Mouse (Mus musculus) mature B cell (primary cell): ENCODE results near the gene Gm44511.

Experiments used
- in situ Hi-C: fragments of 300-500 bp; cut with MboI; formaldehyde crosslinking; loops from 2 replicates; pipeline ENCODE4 v1.14.3; 2019

Gene Gm44511

DNA sequence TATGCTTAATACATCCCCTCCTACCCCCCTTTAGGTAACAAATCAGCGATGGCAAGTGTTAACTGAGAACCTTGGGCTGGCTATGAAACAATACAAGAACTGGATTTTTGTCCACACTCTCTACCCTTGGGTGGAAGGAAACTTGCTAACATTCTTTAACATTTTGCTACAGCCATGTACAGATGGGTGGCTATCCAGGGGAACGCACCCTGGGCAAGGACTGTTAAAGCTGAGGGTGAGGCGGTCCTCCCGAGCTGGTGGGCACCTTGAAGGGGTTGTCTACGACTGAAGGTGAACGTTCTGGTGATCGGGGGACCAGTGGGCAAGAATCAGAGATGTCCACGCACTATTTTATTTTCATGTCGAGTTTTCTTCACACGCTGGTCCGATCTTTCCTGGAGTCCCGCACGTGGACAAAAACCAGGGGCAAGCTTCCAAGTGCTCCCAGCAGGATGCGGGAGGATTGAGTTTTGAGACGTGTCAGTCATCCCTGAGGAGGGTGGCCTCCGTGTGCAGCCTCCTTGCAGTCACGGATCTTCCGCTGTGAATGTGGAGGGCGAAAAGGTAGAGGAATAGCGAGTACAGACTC is 16.3 kb upstream of the Gm44511 start:
- in situ Hi-C loops, result loop anchor here (5.0 to 10.0 kb wide), 3 partner anchors 40 to 238 kb away; no protein-coding TSS in a partner anchor

DNA sequence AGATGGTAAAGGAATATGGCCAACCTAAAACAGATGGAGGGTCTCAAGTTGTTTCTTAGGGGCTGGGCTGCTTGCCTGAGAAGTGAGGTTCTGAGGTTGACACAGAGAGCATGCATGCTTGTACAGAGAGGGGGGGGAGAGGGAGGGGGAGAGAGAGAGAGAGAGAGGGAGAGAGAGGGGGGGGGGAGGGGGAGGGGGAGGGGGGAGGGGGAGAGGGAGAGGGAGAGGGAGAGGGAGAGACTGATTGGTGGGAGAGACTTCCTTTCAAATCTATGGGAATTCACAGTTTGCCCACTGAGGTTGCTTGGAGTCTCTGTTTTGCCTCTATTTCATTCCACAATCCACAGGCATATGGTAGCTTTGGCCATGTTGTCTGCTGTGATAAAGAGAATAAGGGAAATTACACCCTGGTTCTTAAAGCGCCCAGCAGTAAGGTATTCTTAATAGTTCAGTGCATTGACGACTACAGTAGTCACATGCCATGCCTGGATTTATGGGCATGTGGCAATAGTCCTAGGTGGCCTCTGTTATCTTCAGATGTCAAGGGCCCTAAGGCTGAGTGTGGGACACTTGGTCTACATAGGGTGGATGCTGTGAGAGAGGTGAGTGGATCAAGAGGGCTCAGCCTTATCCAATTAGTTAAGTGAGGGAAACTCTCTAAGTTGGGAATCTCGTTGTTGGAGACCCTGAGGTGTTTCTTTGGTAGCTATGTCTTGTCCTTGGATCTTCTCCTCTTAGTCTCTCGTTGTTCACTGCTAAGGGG is 15.4 kb upstream of the Gm44511 start:
- in situ Hi-C loops, result loop anchor here (5.0 to 10.0 kb wide), 3 partner anchors 39 to 237 kb away; no protein-coding TSS in a partner anchor

DNA sequence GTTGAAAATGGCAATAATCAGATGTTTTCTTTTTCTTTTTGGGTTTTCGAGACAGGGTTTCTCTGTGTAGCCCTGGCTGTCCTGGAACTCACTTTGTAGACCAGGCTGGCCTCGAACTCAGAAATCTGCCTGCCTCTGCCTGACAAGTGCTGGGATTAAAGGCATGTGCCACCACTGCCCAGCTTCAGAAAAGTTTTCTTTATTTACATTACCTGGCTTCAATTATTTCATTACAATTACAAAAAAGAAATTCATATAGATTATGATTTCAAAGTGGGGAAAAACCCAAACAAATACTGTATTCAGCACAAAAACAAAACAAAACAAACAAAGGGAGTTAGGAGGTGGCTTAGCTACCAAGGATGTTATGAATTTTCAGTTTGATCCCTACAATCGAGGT is 14.6 kb upstream of the Gm44511 start:
- in situ Hi-C loops, result loop anchor here (5.0 to 10.0 kb wide), 3 partner anchors 38 to 236 kb away; no protein-coding TSS in a partner anchor

DNA sequence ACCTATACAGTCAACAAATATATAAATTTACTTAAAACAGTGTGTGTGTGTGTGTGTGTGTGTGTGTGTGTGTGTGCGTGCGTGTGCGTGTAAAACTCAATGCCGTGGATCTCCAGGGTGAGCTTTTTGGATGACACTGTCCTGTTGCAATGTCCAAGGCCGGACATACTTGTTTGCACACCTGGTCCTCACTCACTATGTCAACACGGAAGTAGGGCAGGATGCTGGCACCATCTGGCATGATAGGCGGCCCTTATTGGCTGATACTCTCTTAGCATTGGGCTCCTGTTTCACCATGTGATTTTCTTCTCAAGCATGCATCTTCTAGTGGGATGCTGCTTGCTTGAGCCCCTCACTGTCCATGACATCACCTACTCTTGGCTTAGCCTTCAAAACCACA is 13.8 kb upstream of the Gm44511 start:
- in situ Hi-C loops, result loop anchor here (5.0 to 10.0 kb wide), 3 partner anchors 38 to 235 kb away; no protein-coding TSS in a partner anchor

DNA sequence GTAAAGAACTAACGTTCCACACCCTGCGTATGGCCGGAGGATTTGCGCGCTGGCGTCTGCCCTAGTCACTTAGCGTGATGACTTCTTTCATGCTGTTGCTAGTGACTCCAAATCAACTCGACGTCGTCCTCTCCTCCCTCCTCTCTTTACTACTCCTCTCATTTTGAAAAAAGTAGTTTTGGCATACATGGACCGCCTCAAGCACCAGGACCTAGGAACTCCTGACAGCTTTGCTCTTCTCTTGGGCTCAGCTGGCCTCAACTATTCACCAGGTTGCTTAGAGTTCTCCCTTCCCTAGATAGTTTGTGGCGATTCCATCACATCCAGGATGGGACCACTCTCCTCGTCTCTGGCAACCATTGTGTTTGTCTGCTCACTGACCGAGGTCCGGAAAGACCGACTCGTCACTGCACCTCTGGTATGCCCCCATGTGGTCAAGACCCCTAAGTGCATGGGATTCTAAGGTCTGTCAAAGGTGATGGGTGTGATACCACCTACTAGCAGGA is 13.2 kb upstream of the Gm44511 start:
- in situ Hi-C loops, result no loop called here

DNA sequence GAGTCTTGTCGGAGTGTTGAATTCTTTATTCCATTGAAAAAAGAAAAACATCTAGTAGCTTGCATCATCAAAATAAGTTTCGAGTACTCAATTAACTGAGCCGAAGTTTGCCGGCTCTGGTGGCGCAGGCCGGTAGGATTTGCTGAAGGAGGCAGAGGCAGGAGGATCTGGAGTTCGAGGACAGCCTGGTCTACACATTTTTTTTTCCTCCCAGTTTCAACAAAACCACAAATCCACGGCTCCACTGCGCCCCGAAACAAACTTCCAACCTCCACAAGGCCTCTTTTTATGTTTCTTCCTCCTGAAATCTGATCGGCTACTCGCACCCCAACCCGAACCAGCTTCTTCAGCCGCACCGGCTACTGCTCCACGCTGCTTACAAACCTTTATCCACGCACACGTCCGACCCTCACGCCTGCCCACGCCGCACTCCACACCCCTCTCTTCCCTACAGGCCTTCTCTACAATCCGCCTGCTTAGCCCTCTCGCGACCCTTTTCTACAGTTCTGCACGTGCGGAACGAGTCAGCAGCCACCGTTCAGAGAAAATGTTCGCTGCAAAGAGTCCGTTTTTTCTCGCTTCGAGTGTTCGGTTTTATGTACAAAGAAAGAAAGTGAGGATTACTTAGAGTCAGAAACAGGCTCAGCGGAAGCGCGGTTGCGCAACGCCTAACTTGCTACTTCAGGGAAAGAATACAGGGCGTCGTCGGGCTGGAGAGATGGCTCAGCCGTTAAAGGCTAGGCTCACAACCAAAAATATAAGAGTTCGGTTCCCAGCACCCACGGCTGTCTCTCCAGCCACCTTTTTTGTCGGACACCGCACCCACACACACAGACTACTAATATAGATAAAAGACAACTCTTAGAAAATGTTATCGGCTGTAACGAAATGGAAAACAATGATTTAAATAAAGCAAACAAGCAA is 12.5 kb upstream of the Gm44511 start:
- in situ Hi-C loops, result no loop called here

DNA sequence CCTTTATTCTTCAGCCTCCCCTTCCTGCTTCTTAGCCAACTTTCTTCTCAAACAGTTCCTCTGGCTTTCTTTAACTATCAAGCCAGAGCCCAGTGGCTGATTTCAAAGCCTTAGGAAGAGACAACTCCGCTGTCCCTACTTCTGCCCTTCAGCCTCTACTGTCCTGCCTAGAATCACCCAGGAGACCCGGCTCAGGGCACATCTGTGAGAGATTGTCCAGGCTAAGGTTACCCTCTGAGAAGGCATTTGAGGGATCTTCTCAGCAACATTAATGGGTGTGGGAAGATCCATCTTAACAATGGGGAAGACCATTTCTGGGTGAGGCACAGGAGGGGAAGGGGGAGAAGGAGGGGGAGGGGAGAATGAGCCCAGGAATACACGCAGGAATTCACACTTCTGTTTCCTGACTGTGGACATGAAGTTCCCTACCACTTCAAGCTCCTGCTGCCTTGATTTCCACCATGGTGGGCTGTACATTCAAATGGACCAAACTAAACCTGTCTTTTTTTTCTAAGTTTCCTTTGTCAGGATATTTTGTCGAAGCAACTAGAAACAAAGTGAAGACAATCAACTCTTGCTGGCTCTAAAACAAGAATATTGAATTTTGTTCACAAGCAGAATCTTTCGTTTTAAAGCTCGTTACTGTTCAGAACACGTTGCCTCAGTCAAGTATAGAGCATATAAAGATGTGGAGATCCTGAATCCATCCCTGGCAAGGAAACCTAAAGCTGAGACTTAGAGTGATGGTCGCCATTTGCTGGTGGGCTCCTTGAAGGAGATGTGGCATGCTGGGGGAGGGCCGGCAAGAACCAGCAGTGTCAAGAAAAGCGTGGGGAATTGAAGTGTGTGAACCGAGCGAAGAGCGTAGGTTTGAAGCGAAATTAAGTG is 11.6 kb upstream of the Gm44511 start:
- in situ Hi-C loops, result no loop called here

DNA sequence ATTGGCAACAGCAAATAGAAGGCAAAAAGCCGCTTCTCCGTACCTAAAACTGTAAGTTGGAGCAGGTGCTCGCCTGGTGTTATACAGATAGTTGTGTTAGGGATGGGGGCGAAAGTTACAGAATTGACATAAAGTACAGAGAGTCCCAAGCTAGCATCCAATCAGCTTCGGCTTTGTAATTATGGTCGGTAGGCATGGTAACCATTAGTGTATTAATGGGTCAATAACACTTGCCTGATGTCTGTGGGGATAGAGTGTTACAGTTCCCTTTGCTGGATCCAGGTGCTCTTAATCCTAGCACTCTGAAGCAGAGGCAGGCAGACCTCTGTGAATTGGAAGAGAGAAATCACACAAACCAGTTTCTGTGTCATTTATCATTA is 10.8 kb upstream of the Gm44511 start:
- in situ Hi-C loops, result no loop called here

DNA sequence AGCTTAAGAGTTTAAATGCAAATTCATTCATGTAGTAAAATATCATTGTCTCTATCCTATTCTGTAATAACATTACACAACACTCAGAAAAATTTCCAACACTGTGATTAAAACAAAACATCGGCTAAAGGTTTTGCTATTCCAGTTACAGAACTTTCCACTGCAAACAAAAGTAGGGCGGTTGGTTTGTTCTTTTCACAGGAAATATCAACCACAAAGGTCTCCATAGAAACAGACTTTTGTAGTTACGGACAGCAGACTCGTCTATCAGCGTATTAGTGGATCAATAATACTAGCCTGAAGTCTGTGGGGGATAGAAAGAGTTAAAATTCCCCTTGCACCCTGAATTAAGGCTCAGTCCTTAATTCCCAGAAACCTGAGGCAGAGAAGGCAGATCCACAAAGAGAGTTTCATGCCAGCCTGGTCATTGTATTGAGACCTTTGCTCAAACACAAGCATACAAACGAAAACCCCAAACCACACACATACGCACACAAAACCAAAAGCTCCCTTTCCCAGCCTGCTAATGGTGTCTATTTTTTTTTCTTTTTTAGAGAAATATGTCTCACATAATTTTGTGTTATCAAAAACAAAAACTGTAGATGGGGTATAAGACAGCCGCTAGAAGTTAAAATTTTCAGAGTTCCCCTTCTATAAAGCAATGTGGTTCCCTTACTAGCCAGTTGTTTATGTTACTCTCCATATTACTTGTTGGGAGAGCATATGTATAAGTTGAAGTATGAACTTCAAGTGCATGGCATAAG is 10.3 kb upstream of the Gm44511 start:
- in situ Hi-C loops, result no loop called here

DNA sequence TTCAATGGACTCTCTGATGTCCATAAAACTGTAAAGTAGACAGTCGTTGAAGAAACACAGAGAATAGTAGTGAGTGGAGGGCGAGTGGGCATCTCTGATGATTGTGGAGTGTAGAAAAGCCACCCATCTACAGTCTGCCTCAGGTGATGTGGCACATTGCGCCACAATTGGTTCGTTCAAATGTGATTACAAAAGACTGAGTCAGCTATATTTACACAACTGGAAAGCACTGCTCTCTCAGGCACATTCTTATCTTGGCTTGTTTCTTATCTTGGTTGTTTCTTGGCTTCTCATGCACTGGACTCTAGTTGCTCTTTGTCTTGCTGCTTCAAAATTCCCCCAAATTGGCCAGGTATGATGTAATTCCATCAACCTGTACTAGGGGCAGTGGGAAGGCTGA is 9.5 kb upstream of the Gm44511 start:
- in situ Hi-C loops, result no loop called here

DNA sequence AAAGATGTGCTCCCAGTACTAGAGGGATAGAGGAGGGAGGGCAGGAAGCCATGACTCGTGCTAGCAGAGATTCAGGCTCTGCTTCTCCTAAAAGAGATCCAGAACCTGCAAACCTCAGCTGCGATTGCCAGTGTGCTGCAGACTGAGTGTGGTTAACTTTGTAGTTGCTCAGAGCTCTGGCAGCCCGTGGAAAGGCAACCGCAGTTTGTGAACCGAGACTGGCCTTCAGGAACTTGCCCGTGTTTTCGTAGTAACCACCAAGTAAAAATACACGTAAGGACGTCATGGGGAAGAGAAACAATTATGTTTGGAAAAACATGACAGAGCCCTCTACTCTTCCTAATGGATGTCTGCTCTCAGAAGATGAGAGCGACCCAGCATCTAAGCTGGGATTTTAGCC is 6.9 kb upstream of the Gm44511 start:
- in situ Hi-C loops, result no loop called here

DNA sequence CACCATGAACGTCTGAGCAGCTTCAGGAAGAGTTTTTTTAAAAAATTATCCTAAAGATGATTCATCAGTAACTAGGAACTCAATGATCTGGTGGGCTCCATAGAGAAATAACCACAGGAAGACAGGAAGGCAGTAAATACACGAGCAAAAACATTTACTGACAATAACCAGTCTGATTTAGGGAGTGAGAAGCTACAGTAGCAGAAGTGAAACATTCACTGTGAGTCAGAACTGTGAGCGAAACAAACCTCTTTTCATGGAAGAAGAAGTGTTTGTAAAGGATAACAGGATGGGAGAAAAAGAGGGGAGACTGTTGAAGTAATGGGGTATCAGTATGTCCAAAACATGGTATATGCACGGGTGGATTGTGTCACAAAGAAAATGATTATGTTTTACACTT is 3.7 kb upstream of the Gm44511 start:
- in situ Hi-C loops, result no loop called here

DNA sequence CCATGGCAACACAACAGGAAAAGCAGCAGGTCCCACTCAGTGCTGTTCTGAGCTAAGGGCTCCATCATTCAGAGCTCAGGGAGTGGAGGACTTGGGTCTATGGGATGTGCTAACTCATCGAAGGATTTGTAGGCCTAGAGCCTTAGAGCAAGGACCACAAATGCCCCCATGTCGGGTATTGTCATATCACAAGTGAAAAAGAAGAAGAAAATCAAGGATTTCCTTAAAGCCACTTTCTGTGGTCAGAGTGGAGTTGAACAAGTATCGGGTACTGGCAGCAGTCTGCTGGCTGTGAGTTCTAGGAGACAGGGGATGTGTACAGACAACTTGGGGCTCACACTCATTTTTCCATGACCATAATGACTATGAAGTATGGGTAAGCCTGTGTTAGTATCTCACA is 666 bp upstream of the Gm44511 start:
- in situ Hi-C loops, result no loop called here

DNA sequence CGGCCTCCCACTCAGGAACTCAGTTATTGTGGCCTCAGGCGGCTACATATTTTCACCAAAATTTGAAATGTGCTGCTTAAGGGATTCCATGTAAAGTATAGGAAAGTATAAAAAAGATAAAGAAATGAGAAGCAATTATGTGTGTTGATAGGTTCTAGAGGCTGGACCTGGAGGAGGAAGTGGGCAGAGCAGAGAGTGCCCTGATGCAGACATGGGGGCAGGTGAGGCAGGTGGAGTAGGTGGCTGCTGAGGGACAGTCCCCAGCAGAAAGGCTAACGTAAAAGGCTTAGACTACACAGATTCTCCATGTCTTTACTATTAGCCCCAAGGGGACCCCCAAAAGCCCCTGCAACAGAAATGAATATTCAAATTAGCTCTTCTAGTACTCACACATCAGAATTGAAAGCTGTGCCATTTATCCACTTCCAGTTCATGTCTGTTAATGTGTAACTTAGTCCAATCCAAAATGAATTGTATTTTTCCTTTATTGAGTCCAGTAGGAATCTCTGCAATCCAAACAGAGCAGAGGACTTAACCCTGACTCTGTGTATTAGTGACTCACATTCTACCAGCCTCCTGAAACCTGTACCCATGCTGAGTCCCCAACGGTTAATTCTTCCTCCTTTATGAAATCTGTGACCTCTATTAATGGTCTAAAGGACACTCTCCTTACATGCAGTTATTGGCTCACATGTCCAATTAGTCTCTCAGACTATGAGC is 7.9 kb downstream of the Gm44511 start:
- in situ Hi-C loops, result no loop called here

DNA sequence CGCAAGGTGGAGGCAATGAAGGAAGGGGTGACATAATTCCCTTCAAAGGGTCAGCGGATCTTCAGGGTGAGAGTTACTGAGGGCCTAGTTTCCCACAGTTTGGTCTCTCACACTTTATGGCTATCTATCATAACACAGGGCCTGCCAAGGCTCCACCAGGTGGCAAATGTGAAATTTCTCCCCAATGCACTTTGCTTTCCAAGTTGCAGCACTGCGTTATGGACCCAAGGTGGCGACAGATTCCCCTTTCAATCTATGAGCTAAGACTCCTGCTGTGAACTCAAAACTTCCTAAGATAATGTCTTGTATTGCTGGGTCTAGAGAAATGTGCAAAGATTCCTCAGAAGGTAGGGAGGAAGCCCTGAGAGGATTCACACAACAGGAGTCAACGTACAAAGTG is 17.6 kb downstream of the Gm44511 start:
- in situ Hi-C loops, result no loop called here

DNA sequence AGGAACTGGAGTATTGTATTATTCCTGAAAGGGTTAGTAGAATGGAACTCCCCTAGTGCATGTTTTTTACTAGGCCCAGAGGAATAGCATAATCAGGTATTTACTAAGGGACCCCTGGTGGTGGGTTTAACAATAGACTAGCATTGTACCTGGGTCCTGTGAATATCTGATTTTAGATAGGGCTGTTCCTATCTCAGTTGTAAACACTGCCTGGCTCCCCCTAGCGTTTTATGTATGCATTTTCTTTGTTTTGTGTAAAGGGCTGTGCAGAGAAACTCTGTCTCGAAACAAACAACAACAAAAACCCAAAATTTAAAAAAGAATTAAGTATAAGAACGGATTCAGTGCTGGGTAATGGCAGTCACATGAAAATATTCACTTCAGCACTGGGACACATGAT is 19.1 kb downstream of the Gm44511 start:
- in situ Hi-C loops, result no loop called here

DNA sequence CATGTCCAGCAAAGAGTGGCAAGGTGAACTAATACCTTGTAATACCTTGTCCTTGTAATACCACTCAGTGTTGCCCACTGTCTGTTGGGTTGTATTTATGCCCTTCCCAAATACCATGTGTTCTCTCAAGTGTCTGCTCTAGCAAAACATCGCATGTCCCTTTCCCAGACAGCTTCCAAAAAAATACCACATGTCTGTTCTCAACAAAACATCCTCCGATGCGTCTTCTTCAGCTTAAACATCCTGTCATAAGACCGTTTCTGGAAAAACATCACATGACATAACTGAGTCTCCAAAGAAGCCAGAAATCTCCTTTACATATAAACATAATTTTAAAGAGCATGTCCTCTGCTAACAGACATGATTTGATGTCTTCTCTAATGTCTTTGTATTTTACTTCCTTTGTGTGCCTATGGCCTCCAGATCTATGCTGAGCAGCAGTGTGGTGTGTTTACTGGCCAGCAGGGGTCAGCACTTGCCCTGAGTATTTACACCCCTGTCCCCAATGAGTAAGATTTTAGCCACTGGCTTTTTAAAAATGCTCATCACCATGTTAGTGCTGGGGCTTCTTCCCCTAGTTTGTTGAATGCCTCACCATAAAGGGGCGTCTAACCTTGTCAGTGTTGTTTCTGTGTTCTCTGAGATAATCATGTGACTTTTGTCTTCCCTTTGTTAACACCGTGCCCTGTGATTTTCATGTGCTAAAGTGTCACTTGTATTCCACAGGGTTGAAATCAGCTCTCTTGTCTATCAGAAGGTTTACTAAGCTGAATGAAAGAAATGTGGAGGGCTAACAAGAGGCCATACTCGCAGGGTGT is 21.1 kb downstream of the Gm44511 start:
- in situ Hi-C loops, result loop anchor here (5.0 kb wide), 2 partner anchors 37 to 38 kb away; no protein-coding TSS in a partner anchor

DNA sequence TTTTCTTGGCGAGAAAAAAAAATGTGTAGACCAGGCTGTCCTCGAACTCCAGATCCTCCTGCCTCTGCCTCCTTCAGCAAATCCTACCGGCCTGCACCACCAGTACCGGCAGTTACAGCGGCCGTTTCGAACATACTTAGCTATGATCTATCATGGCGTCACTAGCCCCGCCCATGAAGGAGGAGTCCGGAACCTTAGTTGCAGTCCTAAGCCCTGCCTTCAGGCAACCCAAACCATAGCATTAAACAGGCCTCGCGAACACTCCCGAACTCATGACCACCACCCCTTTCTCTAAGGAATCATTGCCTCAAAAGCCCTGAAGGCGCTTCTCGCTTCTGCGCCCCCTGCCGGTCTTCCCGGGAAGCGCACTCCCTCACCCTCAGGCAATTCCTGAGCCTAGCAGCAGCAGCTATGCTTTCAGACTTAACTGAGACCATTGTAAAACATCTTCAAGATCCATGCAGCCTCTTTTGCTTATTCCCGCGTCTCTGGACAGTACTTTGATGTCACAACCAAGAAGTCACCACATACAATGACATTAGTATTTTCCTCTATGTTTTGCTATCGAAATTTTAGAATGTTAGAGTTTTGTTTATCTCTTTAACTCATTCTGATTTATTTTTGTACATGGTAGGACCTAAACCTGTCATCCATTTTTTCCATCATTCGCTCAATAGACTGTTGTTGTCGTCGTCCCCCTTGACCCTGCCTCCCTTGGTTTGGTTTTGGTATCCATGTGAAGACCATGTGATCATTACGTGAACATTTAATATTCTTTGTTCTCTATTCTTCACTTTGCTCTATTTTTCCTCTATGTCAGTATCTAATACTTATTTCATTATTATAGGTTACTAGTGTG is 22.9 kb downstream of the Gm44511 start:
- in situ Hi-C loops, result loop anchor here (5.0 kb wide), 2 partner anchors 36 to 39 kb away; no protein-coding TSS in a partner anchor
